Mouse (Mus musculus): Measurements from ENCODE around the gene Eml2.

GRCm38 (mm10) chr7:19255395-19255794 lies 79.2 kb downstream of the Eml2 start:
- no peak for TF ChIP-seq CTCF (IDR thresholded peaks at IDR 0.05; ENCODE audit: extremely low read depth, insufficient read length, insufficient replicate concordance, low read depth, low read length)
- TF ChIP-seq POLR2A (IDR thresholded peaks at IDR 0.05; ENCODE audit: low read depth, low read length) = no peak
